Mouse (Mus musculus): Measurements from ENCODE around the gene Nkx2-9. TPM values are rescaled to one million over a fixed set of nuclear protein-coding genes. Genes with fewer than 3 reads are reported as not detected.

Gene Nkx2-9
- total RNA-seq, 2 experiments from 2014 or later, result not detected

DNA sequence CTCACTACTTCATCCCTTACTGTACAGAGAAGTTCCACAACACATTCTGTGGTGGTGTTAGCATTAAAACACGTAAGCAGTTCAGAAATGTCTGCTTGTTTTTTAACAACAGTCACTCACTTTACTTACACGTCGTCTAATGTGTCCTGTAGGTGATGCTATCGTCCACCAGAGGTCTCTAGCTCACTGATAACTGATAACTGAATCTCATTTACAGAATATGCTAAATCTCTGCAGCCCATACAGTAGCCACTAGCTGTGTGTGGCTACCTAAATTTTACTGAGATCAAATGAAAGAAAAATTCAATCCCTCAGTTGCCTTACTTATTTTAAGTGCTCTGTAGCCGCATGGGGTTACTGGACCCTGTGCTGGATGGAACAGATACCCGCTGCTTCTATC lies 25.3 kb downstream of the Nkx2-9 start:
- peak; percentile 46 for TF ChIP-seq CTCF (IDR thresholded peaks at IDR 0.05)
- intact Hi-C loops (cut with DNase I), result no loop called here
- no peak overlapping the region for H3K27ac ChIP-seq
- no peak for DNase-seq
- no peak overlapping the region for H3K4me3 ChIP-seq

Other genes with a start within 250 kb of the Nkx2-9 start
- not detected for gene Nkx2-1, start 76.4 kb downstream of the Nkx2-9 start, total RNA-seq (2021)
- under 1 TPM; 0.06 to 0.10 TPM for gene Pax9, start 78.5 kb upstream of the Nkx2-9 start, total RNA-seq (2021)